Mouse (Mus musculus) layer of hippocampus, adult 9-10 months (tissue): ENCODE results near the gene Ren1.
"Not testable (repeated sequence)": the region's sequence is repeated elsewhere in the genome, so short reads cannot be mapped to it uniquely, and the experiment has no call there.

Experiments used
- DNase-seq: peaks from one replicate; pipeline ENCODE4 v3.0.0; 2022; ENCODE audit warnings: low spot score

Gene Ren1

DNA sequence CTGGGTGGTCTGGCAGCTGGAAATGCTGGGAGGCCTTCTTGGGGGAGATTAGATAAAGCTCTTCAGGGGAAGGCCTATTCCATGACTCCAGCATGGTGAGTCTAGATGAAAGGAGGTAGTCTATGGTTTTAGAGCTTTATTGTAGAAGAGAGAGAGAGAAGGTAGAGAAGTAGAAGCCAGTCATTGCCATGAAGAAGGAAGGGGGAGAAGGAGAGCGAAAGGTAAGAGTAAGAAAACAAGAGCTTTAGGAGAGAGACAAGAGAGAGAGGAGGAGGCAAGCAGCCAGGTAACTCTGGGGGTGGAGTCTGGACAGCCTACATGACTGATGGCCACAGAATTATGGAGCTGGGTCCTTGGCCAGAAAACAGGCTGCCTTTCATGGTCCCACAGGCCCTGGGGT, at the start of gene Ren1:
TSS of gene Ren1 (plus strand) at position 301 of the 400 bp plus-strand sequence.
- DNase-seq, result no peak

DNA sequence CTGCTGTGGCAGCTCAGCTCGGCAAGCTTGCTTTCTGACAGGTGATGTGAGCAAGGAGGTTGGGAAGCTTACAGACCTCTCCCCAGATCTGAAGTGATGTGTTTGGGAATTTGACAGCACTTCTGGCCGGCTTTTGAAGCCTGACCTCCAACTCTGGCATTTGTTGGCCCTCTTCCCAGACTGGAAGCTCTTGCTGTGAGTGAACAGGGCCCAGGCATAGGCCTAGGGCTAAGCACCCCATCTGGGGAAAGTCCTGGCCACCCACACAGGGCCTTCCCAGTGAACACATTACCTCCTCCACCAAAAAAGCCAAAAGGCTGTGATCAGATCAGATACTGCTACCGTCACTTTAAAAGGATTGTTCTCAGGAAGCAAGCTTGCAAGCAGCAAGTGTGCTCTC, 47.8 kb upstream of the Ren1 start:
- DNase-seq, result no peak

- DNase-seq, result no peak
These were observed 43.5 kb upstream of the Ren1 start for GRCm38 (mm10) chr1:133306842-133307241.

- no peak for DNase-seq
These were observed 43.0 kb upstream of the Ren1 start for GRCm38 (mm10) chr1:133307318-133307717.

DNA sequence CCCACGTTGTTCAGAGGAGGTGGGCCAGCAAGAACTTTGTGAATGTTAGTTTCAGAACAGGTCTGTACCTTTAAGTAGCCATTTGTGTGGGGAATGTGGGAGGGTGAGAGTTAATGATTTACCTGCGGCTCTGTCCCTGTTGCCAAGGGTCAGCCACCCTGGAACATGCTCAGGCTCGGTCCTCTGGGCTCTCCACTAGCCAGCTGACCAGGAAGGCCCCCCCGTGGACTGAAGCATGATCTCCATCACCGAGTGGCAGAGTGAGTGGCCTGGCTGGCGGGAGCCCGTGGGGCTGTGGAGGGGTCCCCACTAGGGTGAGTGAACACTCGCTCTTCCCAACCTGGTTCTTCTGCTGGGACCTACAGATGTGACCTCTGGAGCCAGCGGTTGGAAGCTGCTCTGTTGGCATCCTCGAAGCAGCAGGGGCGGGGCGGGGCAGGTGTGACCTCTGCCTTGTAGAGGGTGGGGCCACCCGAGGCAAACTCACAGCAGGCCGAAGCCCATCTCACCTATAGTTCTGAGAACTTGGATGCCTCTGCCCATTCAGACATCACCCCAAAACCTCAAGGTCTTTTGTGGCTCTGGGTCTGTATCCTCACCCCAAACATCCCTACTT, 40.5 kb upstream of the Ren1 start, which contains the start of gene Golt1a:
TSS of gene Golt1a (plus strand) at position 149 of the 616 bp plus-strand sequence.
- DNase-seq, result no peak

DNA sequence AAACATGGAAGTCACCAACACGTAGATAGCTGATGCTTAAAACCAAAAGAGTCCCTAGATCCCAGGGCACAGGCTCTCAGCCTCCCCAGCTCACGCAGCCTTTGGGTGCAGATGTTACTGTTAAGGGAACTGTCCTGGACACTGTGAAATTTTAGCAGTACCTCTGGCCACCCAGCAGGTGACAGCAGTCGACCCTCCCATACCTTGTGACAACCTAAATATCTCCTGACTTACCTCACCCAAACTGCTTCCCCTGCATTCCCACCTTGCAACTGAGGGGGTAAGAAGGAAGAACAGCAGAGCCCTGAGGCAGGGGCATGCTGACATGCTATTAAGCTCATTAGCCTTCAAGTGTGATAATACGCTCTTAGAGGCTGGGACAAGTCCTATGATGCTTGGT, 39.1 kb upstream of the Ren1 start:
- no peak for DNase-seq

DNA sequence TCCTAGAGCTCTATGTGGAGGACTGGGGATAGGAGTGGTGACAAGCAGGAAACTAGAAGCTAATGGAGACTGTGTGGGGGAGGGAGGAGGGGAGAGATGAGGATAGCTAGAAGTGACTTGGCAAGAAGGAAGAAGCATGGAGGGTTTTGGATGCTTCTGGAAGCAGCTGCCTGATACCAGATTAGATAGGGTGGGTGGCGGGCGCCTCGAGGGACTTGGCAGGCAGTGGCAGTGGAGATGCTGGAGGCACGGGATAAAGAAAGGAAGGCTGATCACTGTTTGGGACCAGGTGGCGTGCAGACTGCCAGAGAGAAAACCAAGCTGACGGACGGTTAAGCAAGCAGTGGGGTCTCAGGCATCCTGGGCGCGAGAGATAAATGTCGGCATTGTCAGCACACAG, 38.4 kb upstream of the Ren1 start:
- DNase-seq, result peak; percentile 20

DNA sequence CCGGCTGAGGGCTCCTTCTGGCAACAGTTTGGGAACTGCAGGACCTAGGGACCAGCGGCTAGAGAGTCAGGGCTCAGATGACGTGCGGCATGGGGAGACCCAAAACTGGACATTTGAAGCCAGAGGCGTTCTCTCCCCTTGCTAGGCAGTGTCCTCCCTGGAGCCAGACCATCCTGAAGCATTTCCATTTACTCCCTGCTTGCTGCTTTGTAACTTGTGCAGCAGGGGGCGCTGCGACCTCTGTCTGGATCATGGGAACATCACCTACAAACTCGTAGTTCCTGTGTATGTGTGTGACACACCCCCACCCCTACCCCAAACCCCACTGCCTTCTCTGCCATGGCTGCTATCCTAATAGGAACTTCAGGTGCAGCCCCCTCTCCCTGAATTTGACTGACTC, 35.9 kb upstream of the Ren1 start:
- no peak for DNase-seq

DNA sequence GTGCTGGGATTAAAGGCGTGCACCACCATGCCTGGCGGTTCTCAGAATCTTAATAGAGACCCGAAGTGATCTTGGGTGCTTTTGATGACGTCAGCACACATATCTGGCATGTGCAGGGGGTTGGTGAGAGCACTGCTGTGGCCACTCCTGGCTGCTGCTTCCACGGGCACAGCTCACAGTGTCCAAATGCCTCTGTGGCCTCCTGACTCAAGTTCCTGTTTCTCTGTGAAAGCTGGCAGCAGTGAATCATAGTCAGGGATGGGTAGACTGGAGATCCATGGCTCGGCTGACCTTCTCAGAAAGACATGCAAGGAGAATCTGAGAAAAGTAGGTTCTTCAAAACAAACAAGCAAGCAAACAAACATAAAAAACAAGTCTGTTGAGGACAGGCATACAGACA, 34.5 kb upstream of the Ren1 start:
- DNase-seq, result no peak

DNA sequence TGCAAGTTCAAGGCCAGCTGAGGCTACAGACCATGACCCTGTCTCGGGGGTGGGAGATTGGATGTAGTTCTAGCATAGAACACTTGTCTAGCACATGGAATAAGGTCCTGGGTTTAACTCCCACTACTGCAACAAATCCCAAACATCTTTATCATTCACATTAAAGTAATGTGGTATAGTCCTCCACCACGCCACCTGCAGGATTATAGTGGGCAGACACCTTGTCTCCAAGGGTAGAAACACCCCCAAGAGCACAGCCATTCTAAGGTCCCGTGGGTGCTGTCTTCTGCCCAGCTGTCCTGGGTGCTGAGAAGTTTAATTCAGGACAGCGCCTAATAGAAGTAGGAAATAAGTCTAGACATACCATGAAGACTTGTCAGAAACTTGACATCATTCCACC, 33.7 kb upstream of the Ren1 start:
- no peak for DNase-seq

- DNase-seq, result no peak
These were observed 33.2 kb upstream of the Ren1 start for GRCm38 (mm10) chr1:133317149-133317548.

GRCm38 (mm10) chr1:133321267-133321925, 28.9 kb upstream of the Ren1 start, which contains the start of gene Kiss1:
Kiss1 (plus strand) TSS chr1:133321875.
- no peak for DNase-seq

GRCm38 (mm10) chr1:133323333-133323732, 27.0 kb upstream of the Ren1 start:
- DNase-seq, result no peak

GRCm38 (mm10) chr1:133325951-133326350, 24.4 kb upstream of the Ren1 start:
- no peak for DNase-seq

DNA sequence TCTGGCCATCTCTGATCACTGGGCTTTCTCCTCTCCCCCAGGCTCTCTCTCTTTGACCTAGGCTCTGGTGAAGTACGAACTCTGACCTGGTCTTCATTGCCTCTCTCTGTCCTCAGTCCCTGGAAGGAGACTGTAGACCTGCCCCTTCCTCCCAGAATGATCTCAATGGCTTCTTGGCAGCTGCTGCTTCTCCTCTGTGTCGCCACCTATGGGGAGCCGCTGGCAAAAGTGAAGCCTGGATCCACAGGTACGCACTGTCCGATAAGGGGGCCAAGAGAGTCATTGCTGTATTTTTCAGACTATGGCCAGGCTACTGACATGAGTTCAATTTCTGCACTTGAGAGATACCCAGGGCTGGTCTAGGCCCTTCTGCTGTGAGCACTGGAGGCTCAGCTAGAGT, 23.2 kb upstream of the Ren1 start:
- DNase-seq, result no peak

GRCm38 (mm10) chr1:133328299-133328795, 22.0 kb upstream of the Ren1 start:
- no peak for DNase-seq

- DNase-seq, result no peak
These were observed 21.2 kb upstream of the Ren1 start for GRCm38 (mm10) chr1:133328896-133329637.

DNA sequence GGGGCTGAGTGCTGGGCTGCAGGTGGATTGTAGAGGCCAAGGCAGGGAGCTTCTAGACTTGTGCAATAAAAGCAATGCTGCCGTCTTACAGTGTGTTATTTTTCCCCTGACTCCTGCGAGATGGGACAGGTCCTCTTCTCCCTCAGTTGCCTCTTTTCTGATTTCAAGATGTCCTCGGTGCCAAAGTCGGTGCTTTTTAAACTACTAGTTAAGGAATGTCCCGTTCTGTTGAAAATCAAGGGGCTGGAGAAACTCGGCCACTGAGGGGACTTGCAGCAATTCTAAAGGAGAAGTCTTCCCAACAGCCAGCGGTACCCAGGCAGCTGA, 20.7 kb upstream of the Ren1 start:
- no peak for DNase-seq

- no peak for DNase-seq
These were observed 19.2 kb upstream of the Ren1 start for GRCm38 (mm10) chr1:133331142-133331541.

DNA sequence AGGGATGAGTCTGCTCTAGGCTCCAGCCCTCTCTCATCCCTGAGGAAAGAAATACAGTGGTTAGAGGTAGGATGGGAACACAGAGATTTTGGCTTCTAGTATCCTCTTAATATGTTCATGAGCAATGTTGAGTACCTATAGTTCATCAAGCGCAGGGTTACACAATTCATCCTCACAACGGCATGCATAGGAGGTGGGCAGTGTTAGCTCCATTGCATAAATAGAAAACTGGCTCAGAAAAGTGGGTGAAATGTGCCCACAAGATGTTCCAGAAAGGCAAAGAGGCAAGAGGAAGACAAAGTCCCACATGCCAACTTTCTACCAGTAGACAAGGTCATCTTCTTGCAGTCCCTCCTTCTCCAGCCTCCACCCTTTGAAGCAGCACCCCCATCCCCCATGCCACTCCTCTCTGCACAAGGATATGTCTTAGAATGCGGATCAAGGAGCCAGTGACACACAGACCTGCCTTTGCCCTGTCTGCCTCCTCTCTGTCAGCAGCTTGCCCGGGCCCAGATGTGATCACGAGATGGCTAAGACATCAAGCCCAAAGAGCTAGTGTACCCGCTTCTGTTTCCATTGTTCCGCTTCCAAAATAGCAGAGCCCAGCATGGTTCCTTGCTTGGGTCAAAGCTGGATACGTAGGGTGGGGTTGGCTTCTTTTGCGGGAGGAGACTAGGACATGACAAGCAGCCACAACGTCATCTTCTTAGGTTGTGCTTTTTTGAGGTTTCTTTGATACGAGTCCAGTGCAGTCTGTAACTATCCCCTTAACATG, 17.5 kb upstream of the Ren1 start:
- no peak for DNase-seq

DNA sequence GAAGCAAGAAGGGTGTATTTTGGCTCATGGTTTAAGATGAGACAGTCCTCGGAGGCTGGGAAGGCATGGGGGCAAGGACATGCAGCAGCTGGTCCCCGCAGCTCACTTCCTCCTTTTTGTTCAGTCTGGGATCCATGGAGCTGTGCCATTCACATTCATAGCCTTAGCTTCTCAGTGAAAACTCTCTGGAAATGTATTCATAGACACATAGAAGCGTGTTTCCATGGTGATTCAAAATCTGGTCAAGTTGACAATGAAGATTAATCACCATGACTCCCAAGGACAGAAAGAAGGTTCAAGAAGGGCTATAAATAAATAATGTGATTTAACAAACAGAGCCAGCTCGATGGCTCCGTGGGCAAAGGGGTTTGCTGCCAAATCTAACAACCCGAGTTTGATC, 16.4 kb upstream of the Ren1 start:
- no peak for DNase-seq

GRCm38 (mm10) chr1:133340403-133340802, 9.9 kb upstream of the Ren1 start:
- DNase-seq, result not testable (repeated sequence)
